Mouse (Mus musculus) intestine, embryonic 14.5 days (tissue): ENCODE data around the gene Slc39a11. TPM values are rescaled to one million over a fixed set of nuclear protein-coding genes. Genes with fewer than 3 reads are reported as not detected.

Experiments
- ATAC-seq: fragments of 200-750 bp; cut with Nextera tagmentation; replicated peaks from 2 replicates; pipeline ENCODE4 v1.8.0; 2017; ENCODE audit warnings: low read depth, moderate number of reproducible peaks, moderate TSS enrichment, moderate library complexity; ENCODE audit not compliant: low FRiP score, low TSS enrichment
- DNase-seq: peaks from one replicate; pipeline ENCODE4 v3.0.0-alpha.2; 2018; ENCODE audit warnings: low spot score
- H3K27ac ChIP-seq: fragments of 300-500 bp; sonication (generic); 2 replicates; pipeline ENCODE4 v1.5.1; 2014; ENCODE audit warnings: low read depth, mild to moderate bottlenecking, control low read depth
- H3K27me3 ChIP-seq: fragments of 300-500 bp; sonication (generic); replicated peaks from 2 replicates; pipeline ENCODE4 v1.6.1; 2014; ENCODE audit warnings: low read length, control low read depth; ENCODE audit not compliant: control insufficient read depth, insufficient read depth
- H3K36me3 ChIP-seq: fragments of 300-500 bp; sonication (generic); 2 replicates; pipeline ENCODE4 v1.6.1; 2014; ENCODE audit warnings: low read length, control low read depth; ENCODE audit not compliant: control insufficient read depth, insufficient read depth
- H3K4me1 ChIP-seq: fragments of 300-500 bp; sonication (generic); replicated peaks from 2 replicates; pipeline ENCODE4 v1.6.1; 2014; ENCODE audit warnings: low read length, control low read depth, mixed read lengths; ENCODE audit not compliant: control insufficient read depth, insufficient read depth
- H3K4me2 ChIP-seq: fragments of 300-500 bp; sonication (generic); 2 replicates; pipeline ENCODE4 v1.6.1; 2014; ENCODE audit warnings: low read length
- H3K4me3 ChIP-seq: fragments of 300-500 bp; sonication (generic); 2 replicates; pipeline ENCODE4 v1.5.1; 2014; ENCODE audit warnings: low read depth, low read length, control low read depth, mixed read lengths
- H3K9ac ChIP-seq: fragments of 300-500 bp; sonication (generic); 2 replicates; pipeline ENCODE4 v1.6.1; 2014; ENCODE audit warnings: mild to moderate bottlenecking, low read length
- H3K9me3 ChIP-seq: fragments of 300-500 bp; sonication (generic); 2 replicates; pipeline ENCODE4 v1.6.1; 2016; ENCODE audit warnings: low read length, control low read depth; ENCODE audit not compliant: control insufficient read depth
- WGBS: fragments of 180-500 bp; shearing (Covaris S2); extraction: QIAGEN DNeasy Blood & Tissue Kit; methylation state at CpG from one replicate; pipeline ENCODE4 v1.1.7; 2014; 5-methylcytosine and 5-hydroxymethylcytosine counted together
- polyA plus RNA-seq: library from polyadenylated mRNA; unstranded; fragments of >200 nt; fragmentation: Nextera tagmentation; extraction: Ambion mirVana; gene quantifications from 2 replicates; pipeline ENCODE4 v1.2.1, GENCODE M21; 2014

The Slc39a11 gene
- polyA plus RNA-seq, 1 experiment from 2014 or later = 24.0 TPM

DNA sequence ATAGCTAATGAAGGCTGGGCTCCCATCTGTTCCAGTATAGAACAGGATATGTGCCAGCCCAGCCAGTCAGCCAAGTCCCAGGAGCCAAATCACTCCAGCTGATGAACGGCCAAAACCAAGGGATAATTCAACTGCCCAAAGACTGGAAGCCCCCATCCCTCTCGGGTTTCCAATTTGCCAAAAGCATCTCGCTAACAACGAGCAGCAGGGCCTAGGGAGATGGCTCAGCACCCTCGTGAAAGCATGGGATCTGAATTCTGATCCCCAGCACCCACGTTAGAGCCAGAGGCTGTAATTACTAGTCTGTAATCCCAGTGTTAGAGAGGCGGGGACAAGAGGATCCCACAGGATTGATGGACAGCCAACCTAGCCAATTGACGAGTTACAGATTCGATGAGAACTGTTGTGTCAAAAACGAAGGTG lies 15.2 kb downstream of the Slc39a11 start:
- H3K27me3 ChIP-seq = no peaks in the 10 kb centered on the region
- no peaks in the 10 kb centered on the region for H3K4me1 ChIP-seq
- 74% methylated on average over 10 of the region's 10 CpGs for WGBS
- no peak overlapping the region for H3K4me3 ChIP-seq
- H3K4me2 ChIP-seq = no peak overlapping the region
- H3K9ac ChIP-seq = no peak overlapping the region
- ATAC-seq (no peak), DNase-seq (no peak)
- no peaks in the 10 kb centered on the region for H3K36me3 ChIP-seq
- no peaks in the 10 kb centered on the region for H3K9me3 ChIP-seq
- no peak overlapping the region for H3K27ac ChIP-seq

DNA sequence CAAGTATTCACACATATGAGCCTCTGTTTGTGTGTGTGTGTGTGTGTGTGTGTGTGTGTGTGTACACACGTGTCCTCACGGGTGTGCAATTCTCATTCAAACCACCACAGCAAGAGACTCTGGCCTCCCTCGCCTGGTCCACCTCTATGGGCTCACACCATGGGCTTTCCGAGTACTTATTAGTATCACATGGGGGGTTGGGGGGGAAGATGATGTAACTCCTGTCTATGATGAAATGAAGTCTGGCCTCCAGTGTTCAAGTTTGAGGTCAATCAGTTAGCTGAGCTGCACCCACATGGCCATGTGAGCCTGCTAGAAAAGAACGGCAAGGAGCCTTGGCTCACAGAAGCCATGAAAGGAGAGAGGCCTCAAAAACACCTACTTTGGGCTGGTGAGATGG lies 16.5 kb downstream of the Slc39a11 start:
- no peak overlapping the region for H3K4me3 ChIP-seq
- H3K4me1 ChIP-seq = no peaks in the 10 kb centered on the region
- H3K27me3 ChIP-seq = no peaks in the 10 kb centered on the region
- no peaks in the 10 kb centered on the region for H3K9me3 ChIP-seq
- H3K9ac ChIP-seq = no peak overlapping the region
- 87% methylated on average over 5 of the region's 5 CpGs for WGBS
- H3K36me3 ChIP-seq = no peaks in the 10 kb centered on the region
- no peak for ATAC-seq
- no peak overlapping the region for H3K27ac ChIP-seq
- no peak for DNase-seq
- no peak overlapping the region for H3K4me2 ChIP-seq

DNA sequence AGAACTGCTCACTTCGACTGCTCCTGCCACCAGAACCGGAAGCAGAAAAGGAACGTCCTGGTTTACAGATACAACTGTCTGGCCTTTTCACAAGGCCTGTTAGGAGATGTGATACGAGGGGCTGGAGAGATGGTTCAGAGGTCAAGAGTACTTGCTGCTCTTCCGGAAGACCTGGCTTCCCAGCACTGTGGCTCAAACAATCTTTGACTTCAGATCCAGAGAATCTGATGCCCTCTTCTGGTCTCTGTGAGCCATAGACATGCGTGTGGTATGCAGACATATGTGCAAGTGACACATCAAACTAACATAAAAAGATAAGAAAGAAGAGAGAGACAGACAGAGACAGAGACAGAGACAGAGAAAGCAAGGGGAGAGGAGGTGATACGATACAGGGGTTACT lies 17.6 kb downstream of the Slc39a11 start:
- Histone ChIP-seq H3K4me3 (no peak overlapping the region), H3K36me3 (no peaks in the 10 kb centered on the region), H3K27me3 (no peaks in the 10 kb centered on the region), H3K4me1 (no peaks in the 10 kb centered on the region), H3K4me2 (no peak overlapping the region), H3K9ac (no peak overlapping the region), H3K9me3 (no peaks in the 10 kb centered on the region), H3K27ac (no peak overlapping the region)
- WGBS = 62% methylated on average over 7 of the region's 7 CpGs
- DNase-seq (no peak), ATAC-seq (no peak)

DNA sequence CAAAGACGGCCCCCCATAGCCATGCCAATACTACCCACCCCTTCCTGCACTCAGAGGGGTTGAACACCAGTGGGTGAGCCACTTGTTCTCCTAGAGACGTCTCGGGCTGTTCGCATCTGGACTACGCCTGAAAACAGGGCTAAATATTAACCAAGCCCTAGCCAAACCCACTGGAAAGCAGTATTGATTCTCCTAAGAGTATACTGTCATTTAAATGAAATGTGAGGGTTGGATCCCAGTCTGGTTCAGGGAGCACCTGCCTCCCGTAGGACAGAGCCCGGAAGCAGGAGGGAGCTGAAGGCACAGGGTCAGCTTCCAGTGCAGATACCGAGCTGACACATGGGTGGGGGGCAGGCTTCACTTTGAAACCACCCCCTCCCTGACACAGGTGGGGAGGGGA lies 18.0 kb downstream of the Slc39a11 start:
- H3K4me3 ChIP-seq = no peak overlapping the region
- 64% methylated on average over 8 of the region's 8 CpGs for WGBS
- H3K27ac ChIP-seq = no peak overlapping the region
- H3K36me3 ChIP-seq = no peaks in the 10 kb centered on the region
- H3K27me3 ChIP-seq = no peaks in the 10 kb centered on the region
- DNase-seq (peak; percentile 65), ATAC-seq (peak; percentile 66; the same call in 1 of the 2 replicates)
- H3K4me1 ChIP-seq = no peaks in the 10 kb centered on the region
- no peaks in the 10 kb centered on the region for H3K9me3 ChIP-seq
- H3K9ac ChIP-seq = no peak overlapping the region
- no peak overlapping the region for H3K4me2 ChIP-seq

DNA sequence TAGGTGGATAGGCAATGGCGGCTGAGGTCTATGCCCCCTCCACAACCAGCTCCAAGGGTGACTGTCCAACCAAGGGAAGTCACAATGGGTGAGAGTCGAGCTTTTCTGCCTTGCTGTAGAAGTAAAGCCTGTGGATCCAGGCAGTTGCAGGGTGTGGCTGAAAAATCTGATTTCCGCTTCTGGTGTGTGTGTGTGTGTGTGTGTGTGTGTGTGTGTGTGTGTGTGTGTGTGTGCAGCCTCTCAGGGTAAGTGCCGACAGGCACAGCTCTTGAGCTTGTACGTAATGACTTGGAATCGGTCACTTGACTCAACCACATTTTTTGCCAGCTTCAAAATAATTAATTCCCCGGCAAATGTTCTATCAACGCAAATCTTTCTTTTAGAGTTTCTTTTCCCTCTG lies 18.6 kb downstream of the Slc39a11 start:
- Histone ChIP-seq H3K4me3 (no peak overlapping the region), H3K9ac (no peak overlapping the region), H3K4me2 (no peak overlapping the region), H3K27ac (no peak overlapping the region), H3K4me1 (no peaks in the 10 kb centered on the region), H3K36me3 (no peaks in the 10 kb centered on the region), H3K9me3 (no peaks in the 10 kb centered on the region), H3K27me3 (no peaks in the 10 kb centered on the region)
- WGBS = 70% methylated on average over 8 of the region's 8 CpGs
- ATAC-seq = no peak
- DNase-seq = no peak

DNA sequence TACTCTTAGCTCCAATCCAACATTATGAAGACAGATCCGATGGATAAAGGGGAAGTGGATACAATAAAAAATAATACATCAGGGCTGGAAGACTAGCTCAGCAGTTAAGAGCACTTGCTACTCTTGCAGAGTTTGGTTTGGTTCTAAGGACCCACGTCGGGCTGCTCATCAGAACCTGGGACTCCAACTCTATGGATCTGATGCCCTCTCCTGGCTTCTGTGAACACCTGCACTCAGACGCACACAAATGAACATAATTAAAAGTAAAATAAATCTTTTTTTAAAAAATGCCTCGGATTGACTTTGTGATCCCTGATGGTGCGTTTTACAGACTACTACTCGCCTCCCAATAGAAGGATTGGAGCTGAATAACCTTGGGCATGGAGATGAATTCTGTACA lies 19.2 kb downstream of the Slc39a11 start:
- DNase-seq (no peak), ATAC-seq (no peak)
- no peak overlapping the region for H3K27ac ChIP-seq
- no peaks in the 10 kb centered on the region for H3K4me1 ChIP-seq
- no peak overlapping the region for H3K4me3 ChIP-seq
- H3K9ac ChIP-seq = no peak overlapping the region
- 65% methylated on average over 7 of the region's 7 CpGs for WGBS
- no peaks in the 10 kb centered on the region for H3K36me3 ChIP-seq
- no peak overlapping the region for H3K4me2 ChIP-seq
- no peaks in the 10 kb centered on the region for H3K9me3 ChIP-seq
- H3K27me3 ChIP-seq = no peaks in the 10 kb centered on the region

DNA sequence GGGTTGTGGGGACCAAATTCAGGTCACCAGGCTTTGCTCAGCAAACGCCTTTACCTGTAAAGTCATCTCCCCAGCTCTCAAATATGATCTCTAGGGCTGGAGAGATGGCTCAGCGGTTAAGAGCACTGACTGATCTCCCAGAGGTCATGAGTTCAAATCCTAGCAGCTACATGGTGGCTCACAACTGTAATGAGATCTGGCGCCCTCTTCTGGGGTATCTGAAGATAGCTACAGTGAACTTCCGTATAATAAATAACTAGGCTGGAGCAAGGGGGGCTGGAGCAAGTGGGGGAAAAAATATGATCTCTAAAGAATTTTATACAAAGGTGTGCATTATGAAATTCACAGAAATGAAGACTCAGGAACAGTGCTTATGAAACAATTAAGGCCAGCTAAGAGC lies 22.1 kb downstream of the Slc39a11 start:
- Histone ChIP-seq H3K4me2 (no peak overlapping the region), H3K4me1 (no peaks in the 10 kb centered on the region), H3K9ac (no peak overlapping the region), H3K9me3 (no peaks in the 10 kb centered on the region), H3K36me3 (no peaks in the 10 kb centered on the region), H3K27ac (no peak overlapping the region), H3K4me3 (no peak overlapping the region), H3K27me3 (no peaks in the 10 kb centered on the region)
- DNase-seq (no peak), ATAC-seq (no peak)
- WGBS = 56% methylated on average over 4 of the region's 4 CpGs

DNA sequence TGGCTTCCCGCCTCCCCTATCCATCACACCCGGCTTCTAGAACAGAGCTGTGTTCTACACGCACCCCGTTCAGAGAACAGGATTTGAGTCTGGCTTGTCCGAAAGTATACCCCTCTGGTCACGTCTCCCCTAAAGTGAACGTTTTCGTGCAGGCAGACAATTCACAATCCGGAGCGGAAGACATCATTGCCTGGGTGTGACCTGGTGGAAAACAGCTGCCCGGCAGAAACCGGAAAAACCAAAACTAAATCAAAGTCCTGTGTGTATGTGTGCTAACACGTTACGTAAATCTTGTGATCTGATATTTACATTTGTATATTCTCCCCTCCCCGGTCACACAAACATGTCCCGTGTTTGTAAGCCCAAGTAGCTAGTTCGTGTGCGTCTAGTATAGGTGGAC lies 24.4 kb downstream of the Slc39a11 start:
- H3K36me3 ChIP-seq = no peaks in the 10 kb centered on the region
- H3K9ac ChIP-seq = no peak overlapping the region
- H3K27me3 ChIP-seq = peaks cover 16% of the 10 kb centered on the region
- WGBS = 86% methylated on average over 18 of the region's 18 CpGs
- no peak for ATAC-seq
- no peak overlapping the region for H3K27ac ChIP-seq
- no peak overlapping the region for H3K4me2 ChIP-seq
- no peak for DNase-seq
- H3K4me1 ChIP-seq = no peaks in the 10 kb centered on the region
- no peaks in the 10 kb centered on the region for H3K9me3 ChIP-seq
- no peak overlapping the region for H3K4me3 ChIP-seq

DNA sequence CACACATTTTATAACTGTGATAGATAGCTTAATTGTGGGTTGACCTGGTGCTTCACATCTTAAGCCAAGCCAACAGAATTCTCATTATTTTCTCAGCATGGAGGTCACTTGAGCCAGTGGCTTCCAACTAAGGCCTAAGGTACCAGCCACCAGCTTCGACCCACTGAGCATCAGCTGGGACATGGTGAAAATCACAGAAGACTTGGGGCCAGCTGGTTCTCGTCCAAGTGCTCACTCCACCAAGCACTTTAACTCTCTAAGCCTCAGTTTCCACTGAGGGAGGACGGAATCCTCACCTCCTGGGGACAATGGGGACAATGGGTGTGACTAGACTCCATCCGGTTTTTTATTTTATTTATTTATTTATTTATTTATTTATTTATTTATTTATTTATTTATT lies 27.9 kb downstream of the Slc39a11 start:
- Histone ChIP-seq H3K4me1 (peaks cover 15% of the 10 kb centered on the region), H3K4me2 (no peak overlapping the region), H3K9me3 (no peaks in the 10 kb centered on the region), H3K27ac (no peak overlapping the region), H3K9ac (no peak overlapping the region), H3K36me3 (no peaks in the 10 kb centered on the region), H3K4me3 (no peak overlapping the region), H3K27me3 (peaks cover 44% of the 10 kb centered on the region)
- no peak for ATAC-seq
- 84% methylated on average over 4 of the region's 4 CpGs for WGBS
- DNase-seq = no peak
